Mouse (Mus musculus) gastrocnemius, adult 18-20 months (tissue): ENCODE data around the gene Polm. TPM values are rescaled to one million over a fixed set of nuclear protein-coding genes. Genes with fewer than 3 reads are reported as not detected.

Experiments
- total RNA-seq, 2 experiments: library from RNA; stranded (reverse); gene quantifications; 2 replicates each; pipeline ENCODE4 v1.2.3; 2021

Polm gene
- total RNA-seq, 2 experiments from 2014 or later: 2.0 to 2.3 TPM

Other genes with a start within 250 kb of the Polm start
- 100 to 1,000 TPM in 1 of 2 experiments, 10 to 100 TPM in 1; 95.5 to 103 TPM for gene Mrps24, start 122.3 kb downstream of the Polm start, total RNA-seq
- 10 to 100 TPM; 38.8 to 48.7 TPM for gene Urgcp, start 75.6 kb downstream of the Polm start, total RNA-seq
- 10 to 100 TPM; 11.1 to 12.7 TPM for gene Dbnl, start 49.5 kb downstream of the Polm start, total RNA-seq
- 1,000 to 10,000 TPM; 2,496 to 2,633 TPM for gene Pgam2, start 34.3 kb downstream of the Polm start, total RNA-seq
- gene Aebp1, start 23.9 kb upstream of the Polm start, total RNA-seq: 10 to 100 TPM; 61.2 to 83.6 TPM
- gene Pold2, start 40.3 kb upstream of the Polm start, total RNA-seq: 10 to 100 TPM; 44.5 to 45.6 TPM
- not detected for gene Myl7, start 60.8 kb upstream of the Polm start, total RNA-seq
- gene Gck, start 112.1 kb upstream of the Polm start, total RNA-seq: 1 to 10 TPM; 2.0 to 3.3 TPM
- gene Ykt6, start 117.7 kb upstream of the Polm start, total RNA-seq: 10 to 100 TPM; 37.0 to 44.9 TPM
- gene Camk2b, start 228.3 kb upstream of the Polm start, total RNA-seq: 100 to 1,000 TPM; 149 to 185 TPM